Mouse (Mus musculus) right cerebral cortex, adult 2 months (tissue): Measurements from ENCODE around the gene Gm49661.
A peak's percentile ranks its signal among the peaks of the same experiment; 100 is the strongest.

Experiments used
- DNase-seq, 2 experiments: peaks; one replicate each; pipeline ENCODE4 v3.0.0; 2021 to 2022; ENCODE audit warnings: low spot score in 2 of 2

The Gm49661 gene

DNA sequence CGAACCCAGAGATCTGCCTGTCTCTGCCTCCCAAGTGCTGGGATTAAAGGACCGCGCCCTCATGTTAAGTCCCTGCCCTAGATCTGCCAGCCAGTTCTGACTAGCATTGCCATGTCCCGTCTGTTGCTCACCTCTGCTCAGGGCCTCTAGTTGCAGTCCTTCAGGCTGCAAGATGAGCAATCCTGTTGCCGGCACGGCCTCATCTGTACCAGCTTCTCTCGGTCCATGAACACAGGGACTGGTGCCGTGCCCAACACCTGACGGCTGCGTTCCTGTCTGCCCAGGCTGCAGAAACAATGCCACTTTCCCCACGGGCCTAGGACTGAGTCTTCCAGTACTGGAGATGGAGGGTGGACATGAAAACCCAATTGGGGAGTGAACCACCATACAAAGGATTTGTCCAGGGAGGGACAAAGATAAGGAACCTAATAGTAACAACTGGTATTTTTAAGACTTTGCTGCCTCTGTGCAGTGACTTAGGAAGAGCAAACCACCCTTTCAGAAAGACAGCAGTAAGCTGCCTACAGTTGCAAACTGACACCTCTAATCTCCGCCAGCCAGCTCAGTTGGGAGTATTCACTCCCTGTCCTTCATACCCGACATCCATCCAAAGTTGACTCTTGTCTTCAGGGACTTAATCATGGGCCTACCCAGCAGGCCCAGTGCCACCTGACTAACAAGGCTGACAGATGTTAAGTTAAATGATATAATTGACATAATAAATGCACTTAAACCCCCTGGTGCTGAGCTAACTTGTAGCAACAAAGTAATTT lies 1.5 kb downstream of the Gm49661 start:
- DNase-seq: no peak

DNA sequence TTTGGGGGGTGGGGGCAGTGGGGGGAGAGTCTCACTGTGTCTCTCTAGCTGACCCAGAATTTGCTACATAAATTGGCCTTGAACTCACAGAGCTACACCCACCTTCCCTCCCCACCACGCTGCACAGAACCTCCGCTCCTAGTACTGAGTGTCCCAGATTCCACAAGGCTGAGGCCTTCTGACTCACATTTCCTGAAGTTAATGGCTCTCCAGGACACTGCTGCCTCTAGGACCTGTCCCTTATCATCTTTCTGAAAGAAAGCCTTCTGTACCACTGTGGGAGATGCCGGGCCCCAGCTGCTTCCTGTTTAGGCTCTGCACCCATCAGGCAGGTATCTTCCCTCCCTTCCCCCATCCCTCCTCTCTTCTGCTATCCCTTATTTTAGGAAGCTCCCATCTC lies 2.6 kb downstream of the Gm49661 start:
- DNase-seq: no peak

DNA sequence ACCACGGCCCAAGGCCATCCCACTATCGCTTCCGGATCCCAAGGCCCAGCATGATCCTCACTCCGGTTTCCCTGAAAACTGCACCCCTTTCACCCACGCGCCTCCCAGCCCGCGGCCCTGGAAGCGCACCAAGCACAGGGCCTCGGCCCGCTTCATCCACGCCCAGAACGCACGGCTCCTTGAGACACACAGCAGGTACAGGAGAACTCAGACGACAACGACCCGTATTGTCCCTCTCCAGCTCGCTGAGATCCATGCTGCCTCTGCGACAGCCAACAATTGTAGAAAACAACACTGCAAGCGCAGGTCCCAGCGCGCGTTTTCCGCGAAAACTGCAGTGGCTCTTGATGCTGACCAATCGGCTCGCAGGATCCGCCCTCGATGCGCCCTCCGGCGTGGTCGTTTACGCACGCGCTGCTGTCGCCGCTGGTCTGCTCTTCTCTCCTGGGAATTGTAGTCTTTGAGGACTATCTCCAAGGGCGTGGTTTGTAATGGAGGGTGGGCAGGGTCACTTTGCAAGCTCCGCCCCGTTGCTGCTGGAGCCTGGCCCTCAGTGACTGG lies 3.4 kb downstream of the Gm49661 start:
- peak; percentile 93 to 94 for DNase-seq

DNA sequence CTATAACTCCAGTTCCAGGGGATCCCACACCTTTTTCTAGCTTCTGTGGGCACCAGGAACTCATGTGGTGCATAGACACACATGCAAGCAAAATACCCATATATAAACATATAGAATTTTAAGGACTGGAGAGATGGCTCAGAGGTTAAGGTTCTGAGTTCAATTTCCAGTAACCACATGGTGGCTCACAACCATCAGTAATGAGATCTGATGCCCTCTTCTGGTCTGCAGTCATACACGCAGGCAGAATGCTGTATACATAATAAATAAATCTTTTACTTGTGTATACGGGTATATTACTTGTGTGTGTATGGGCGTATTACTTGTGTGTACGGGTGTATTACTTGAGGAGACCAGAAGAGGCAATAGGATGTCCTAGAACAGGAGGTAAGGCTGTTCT lies 5.3 kb downstream of the Gm49661 start:
- DNase-seq: no peak

DNA sequence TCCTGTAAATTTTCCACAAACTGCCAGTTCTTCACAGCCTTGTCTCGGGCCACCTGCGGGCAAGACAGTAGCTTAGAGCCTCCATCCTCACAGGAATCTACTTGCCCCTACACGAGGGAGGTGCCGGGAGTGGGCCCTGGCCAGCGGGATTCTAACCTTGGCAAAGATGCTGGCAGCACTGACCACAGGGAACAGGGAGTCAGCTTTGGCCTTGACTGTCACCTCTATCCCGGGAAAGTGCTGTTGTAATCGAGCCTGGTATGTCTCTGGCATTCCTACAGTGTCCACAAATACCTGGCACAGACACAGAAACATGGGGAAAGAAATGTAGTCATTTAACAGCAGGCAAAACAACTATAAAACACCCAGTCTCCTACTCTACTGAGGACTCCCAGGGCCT lies 9.4 kb downstream of the Gm49661 start:
- DNase-seq: no peak

DNA sequence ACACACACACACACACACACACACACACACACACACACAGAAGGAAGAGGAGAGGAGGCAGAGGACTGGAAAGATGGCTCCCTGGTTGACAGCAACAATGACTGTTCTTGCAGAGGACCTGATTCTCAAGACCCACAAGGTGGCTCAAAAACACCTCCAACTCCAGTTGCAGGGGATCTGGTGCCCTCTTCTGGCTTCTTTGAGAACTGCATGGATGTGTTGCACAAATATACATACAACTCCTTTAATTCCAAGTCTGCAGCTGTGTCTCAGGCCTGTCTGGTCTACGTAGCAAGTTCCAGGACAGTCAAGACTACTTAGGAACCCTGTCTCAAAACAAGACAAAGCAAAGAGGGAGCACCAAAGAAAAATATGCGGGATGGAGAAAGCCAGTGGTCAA lies 12.5 kb downstream of the Gm49661 start:
- DNase-seq: peak; percentile 88 to 89

DNA sequence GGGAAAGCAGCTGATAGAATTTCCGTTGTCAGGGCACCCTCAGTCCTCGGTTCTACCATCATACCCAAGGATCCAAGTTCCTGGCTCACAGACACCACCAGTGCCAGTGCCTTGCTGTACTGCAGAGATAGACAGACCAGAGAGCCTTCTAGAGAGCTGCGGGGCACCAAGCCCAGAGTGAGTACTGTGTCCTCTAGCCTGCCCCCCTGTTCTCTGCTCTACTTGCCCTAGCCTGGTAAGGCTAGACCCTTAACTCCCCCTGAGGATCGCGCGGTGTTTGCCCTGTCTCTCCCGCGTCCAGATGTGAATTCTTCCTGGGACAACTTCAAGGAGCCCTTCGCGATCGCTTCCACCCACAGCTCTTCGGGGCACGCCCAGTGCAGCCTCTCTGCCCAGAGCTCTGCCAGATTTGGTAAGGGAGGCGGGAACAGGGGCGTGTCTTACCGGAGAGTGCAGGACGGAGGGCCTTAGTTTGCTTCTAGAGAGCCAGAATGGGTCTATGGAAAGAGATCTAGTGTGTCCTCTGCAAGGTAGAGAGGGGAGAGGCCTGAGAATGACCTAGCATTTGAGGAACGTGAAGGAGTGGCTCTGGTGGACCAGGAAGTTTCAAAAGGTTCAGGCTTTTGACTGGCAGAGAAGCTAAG lies 16.5 kb downstream of the Gm49661 start:
- no peak for DNase-seq

DNA sequence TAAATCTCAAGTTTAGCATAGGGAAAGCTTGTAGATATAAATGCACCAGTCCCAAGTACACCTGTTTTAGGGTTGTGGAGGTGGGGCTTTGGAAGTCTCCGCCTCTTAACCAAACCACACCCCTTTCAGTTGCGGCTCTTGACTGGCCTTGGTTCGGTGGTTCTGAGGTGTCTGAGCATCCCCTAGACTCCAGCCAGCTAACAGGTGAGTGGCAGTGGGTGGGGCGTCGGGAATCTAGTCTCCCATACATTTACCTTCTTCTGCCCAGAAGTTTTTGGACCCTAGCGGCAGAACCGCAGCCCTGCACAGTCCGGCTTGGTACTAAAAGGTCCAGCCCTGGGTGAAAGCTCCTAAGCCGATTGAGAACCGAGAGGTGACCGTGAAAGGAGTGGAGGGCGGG lies 19.5 kb downstream of the Gm49661 start:
- DNase-seq: no peak

DNA sequence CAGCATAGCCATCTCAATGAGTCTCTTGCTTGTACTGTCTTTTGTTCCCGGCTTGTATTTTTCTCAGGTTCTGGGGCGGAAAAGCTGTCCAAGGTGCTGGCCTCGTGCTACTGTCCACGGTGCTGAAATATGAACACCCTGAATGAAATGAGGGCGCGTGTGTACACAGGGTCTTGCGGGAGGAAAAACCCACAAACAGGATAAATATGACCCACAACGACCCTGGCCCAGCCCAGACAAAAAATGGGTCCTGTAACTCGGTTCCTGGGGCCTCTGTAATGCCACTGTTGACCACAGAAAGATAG lies 22.0 kb downstream of the Gm49661 start:
- no peak for DNase-seq

DNA sequence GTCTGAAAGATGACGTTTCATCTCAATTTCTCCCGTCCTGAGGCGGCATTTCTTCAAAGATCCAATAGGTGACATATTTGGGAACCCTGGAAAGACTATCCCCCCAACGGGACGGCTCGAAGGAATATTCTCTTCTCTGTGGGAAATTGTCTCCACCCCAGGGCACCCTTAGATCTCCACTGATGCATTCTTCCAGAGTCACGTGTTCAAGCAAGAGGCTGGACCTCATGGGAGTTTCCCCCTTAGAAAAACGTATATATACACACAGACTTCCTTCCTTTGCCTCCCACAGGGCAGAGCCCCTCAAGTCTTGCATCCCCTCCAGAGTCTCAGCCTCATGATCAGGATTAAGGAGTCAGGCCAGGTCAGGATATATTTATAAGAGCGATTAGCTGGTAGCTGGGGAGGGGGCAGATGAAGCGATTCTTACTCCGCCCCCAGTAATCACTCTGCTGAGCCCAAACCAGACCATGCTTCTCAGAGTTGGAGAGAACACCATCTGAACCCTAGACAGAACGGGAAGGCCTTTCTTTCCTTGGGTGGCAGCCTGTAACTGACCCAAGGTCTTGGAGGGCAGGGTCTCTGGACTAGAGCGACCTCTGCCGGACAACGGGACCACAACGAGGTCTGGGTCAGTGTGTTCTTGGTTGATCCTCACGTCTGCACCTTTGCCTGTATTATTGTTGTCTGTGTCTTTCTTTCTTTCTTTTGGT lies 22.5 kb downstream of the Gm49661 start, which contains the start of gene Rtbdn:
Gene Rtbdn, plus strand, starts transcription at position 464 of the 713 bp plus-strand sequence.
- no peak for DNase-seq

DNA sequence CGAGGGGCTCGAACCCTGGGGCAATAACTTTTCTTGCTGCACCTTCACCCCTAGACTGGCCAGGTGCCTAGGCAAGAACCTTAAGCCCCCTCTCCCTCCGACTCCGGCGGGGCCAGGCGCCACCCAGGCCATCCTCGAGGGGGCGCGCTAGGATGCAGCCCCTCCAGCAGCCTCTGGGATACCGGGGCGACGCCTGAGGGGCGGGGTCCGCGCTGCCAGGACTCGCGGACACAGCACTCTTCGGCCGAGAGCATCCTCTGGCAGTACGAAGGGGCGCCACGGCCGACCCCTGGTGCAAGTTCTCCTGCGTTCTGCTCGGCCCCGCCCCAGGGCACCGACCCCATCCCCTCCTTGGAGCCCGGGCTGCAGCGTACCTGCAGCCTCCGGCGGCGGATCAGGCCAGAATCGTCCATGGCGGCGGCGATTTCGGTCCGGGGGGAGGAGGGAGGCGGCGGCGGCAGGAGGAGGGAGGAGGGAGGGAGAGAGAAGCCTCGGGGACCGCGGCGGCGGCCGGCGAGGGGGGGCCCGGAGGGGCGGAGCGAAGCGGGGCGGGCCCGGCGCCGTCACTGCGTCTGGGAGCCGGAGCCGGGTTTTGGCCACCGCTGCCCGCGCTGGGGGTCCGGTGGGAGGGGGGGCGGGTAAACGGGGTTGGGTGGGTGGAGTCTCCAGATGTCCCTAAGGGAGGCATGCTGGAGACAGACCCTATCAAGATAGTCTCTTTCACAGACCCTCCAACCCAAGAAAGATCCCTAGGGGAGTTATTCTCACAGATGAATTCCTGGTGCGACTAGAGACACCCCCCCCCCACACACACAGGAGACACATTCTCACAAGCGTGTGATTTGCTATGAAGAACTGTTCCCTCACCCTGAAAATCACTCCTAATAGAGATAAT lies 23.4 kb downstream of the Gm49661 start:
- DNase-seq: no peak

DNA sequence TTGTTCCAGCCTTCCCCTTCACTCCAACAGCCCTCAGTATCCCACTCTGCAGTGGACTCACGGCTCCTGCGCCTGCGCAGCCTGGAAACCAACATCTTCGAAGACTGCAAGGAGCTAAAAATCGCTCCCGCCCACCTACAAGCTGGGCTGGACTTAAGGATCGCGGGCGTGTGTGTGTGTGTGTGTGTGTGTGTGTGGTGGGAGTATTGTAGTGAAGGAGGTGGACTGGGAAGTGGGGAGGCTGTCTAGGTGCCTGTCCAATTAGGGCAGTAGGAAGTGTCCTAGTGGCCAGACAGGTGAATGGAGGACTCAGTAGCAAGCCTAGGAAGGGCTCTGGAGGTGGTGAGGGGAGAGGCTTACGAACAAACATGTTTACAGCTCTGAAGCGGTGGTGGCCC lies 24.0 kb downstream of the Gm49661 start:
- DNase-seq: peak; percentile 84 to 88

DNA sequence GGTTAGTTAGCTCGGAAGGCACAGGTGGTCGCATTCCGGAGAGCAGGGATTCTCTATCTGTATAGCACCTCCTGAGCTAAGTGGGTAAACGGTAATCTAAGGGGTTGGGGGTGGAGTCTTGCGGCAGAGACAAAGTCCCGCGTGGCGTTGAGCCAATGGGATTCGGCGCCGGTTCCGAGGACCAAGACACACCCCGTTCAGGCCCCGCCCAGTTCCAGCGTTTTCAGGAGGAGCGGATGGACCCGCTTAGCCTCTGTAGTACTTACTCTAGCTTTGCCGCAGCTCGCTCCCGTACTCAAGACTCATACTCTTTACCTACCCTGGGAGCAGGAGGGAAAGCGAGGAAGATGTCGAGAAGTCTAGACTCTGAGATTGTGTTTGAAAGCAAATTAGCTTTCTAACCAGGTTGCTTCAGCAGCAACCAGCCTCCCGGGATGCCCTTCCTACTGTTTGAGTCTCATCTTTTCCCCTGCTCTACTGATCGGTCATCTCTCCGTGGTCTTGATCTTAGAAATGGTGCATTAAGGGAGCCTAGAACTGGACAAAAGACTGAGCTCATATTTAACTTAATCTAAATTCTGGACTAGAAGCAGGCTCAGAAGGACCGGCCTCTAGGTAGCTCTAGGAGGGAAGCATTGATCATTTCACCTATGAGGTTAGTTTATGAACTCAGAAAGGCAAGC lies 24.6 kb downstream of the Gm49661 start:
- peak; percentile 70 to 79 for DNase-seq

DNA sequence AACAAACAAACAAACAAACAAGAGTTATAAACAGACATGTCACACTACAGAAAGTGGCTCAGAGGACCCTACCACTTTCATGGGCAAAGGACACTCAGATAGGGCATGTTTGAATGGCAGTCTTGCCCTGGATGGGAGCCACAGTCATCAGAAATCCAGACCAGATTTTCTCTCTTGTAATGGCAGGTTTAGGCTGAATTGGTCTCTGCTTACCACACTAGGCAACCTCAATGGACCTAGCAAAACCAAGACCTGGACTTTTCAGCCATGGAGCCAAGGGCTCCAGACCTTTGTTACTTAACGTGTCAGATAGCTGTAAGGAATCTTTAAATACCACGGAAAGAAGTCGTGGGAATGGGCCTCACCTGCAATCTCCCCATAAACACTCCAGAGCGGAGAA lies 25.5 kb downstream of the Gm49661 start:
- DNase-seq: no peak

DNA sequence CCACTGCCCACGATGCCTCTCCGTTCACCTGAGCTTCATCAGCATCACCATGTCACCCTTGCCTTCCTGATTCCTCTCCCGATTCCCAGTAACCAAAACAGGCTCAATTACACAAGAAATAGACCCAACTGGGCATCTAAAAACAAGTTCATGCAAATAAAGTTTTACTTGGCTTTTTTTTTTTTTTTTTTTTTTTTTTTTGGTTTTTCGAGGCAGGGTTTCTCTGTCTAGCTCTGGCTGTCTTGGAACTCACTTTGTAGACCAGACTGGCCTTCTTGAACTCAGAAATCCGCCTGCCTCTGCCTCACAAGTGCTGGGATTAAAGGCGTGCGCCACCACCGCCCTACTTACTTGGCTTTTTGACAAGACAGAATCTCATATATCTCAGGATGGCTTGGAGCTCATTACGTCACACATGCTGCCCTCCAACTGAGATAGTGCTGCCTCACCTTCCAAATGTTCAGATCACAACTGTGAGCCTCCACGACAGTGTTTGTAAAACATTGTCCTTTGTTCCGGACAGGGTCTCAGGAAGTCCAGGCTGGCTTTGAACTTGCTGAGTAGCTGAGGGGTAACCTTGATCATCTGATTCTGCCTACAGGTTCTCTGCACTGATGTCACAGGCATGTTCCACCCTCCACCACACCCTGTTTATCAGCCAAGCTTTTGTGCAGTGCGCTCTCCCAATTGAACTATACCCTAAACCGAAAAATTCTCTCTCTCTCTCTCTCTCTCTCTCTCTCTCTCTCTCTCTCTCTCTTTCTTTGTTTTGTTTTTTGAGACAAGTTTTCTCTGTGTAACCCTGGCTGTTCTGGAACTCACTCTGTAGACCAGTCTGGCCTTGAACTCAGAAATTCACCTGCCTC lies 31.4 kb downstream of the Gm49661 start:
- DNase-seq: no peak

DNA sequence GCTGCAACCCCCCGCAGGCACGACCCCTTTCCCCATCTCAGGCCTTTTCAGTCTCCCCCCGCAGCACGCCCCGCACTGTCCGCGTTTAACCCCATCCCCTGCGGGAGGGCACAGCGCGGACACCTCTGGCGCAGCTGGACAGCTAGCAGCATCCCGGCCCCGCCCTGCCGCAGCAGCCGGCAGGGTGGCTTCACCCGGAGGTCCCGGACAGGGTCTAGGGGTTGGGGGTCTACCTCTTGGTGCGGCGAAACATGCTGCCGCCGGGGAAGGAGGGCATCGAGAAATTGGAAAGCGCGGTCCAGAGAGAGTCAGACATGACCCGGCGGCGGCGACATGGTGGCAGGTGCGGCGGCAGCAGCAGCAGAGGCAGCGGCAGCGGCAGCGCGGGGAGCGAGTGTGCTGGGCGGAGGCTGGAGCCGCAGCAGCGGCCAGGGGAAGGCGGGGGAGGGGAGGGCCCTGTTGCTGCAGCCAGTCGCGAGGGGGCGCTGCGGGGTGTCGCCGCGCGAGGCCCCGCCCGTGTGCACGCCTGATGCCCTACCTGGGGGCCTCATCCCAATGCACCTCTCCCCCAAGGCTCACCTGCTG lies 32.2 kb downstream of the Gm49661 start, which contains the start of gene Mast1:
Gene Mast1, minus strand, starts transcription at position 398 of the 585 bp plus-strand sequence.
- peak; percentile 74 to 77 for DNase-seq

DNA sequence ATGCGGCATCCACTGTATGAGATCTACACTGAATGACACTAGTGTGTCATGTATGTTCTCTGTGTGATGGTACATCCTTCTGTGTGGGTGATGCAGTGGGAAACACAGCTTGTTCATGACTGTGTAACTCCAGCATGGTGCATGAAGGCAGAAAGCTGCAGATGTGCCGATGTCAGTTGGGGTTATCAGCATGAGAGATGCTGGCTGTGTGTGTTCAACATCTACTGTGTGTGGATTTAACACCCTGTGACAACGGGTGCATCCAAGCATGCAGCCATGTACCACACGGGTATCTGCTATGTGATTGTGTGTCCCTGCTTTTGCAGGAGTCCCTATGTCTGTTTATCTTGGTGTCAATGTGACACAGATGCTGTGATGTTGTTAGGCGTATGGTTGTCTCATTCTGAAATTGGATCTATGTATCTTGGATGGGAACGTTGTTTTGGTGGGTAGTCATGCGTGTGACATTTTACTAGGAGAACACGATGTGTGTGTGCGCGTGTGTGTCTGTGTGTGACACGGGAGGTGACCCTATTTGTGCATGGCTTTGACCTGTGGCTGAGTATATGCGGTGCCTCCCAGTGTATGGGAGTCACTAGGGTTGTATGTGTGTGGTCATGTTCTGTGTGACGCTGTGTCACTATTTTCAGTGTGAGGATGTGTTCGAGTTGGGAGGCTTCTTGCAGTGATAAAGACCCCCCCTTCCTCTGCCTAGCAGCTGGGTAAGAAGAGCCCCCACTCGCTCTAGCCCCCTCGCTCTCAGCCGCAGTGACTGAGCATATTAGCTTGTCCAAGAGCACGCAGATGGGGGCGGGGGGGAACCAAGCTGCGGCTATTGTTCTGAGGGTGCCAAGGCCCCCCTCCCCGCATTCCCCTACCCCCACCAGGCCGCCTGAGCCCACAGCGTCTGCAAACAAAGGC lies 32.9 kb downstream of the Gm49661 start:
- DNase-seq: peak in 1 of 2 experiments; percentile 52

DNA sequence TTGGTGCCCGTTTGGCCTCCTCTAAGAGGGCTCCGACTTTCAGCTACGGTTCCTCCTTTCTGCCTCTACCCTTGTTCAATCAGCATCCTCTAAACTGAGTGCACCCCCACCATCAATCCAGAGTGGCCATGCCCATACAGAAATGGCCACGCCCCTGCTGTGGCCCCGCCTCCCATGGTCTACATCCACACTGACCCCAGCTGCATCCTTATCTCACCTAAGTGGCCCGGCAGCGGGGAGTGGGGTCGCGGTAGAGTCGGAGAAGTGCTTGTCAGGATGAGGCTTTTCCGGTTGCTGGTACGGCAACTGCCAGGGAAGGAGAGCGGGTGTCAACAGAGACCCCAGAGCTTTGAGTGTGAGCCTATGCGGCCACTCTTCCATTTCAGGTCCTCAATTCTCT lies 33.7 kb downstream of the Gm49661 start:
- peak in 1 of 2 experiments; percentile 18 for DNase-seq
